Mouse (Mus musculus): ENCODE data around the gene Smim24. TPM values are rescaled to one million over a fixed set of nuclear protein-coding genes. Genes with fewer than 3 reads are reported as not detected.

Smim24 gene
- polyA plus RNA-seq, 1 experiment from 2014 or later: 1.9 TPM

- Histone ChIP-seq H3K4me3 (peak overlapping the region; percentile 9; the same call in 1 of the 2 replicates), H3K27ac (peak overlapping the region; percentile 77), H3K4me1 (peaks cover 95% of the 10 kb centered on the region), H3K27me3 (ENCODE audit: poor library complexity, severe bottlenecking) (peaks cover 56% of the 10 kb centered on the region), H3K36me3 (replicated peaks) (peaks cover 7% of the 10 kb centered on the region; the same call in 1 of the 2 replicates), H3K9me3 (no peaks in the 10 kb centered on the region)
- DNase-seq (ENCODE audit: extremely low spot score, low spot score): peak; percentile 72
- WGBS: 11% methylated on average over 9 of the region's 9 CpGs
Measured at GRCm38 (mm10) chr10:81408871-81409291, 16.0 kb downstream of the Smim24 start.

GRCm38 (mm10) chr10:81409330-81409729, 16.5 kb downstream of the Smim24 start:
- no peak for DNase-seq (ENCODE audit: extremely low spot score, low spot score)
- no peaks in the 10 kb centered on the region for H3K9me3 ChIP-seq
- H3K4me1 ChIP-seq: peaks cover 95% of the 10 kb centered on the region
- peak overlapping the region; percentile 9; the same call in 1 of the 2 replicates for H3K4me3 ChIP-seq
- peaks cover 51% of the 10 kb centered on the region for H3K27me3 ChIP-seq (ENCODE audit: poor library complexity, severe bottlenecking)
- 10% methylated on average over 8 of the region's 8 CpGs for WGBS
- peak overlapping the region; percentile 77 for H3K27ac ChIP-seq
- H3K36me3 ChIP-seq (replicated peaks): peaks cover 7% of the 10 kb centered on the region; the same call in 1 of the 2 replicates

GRCm38 (mm10) chr10:81410350-81410749, 17.5 kb downstream of the Smim24 start:
- 71% methylated on average over 4 of the region's 4 CpGs for whole genome bisulfite sequencing
- no peak for DNase-seq (ENCODE audit: extremely low spot score, low spot score)
- Histone ChIP-seq H3K36me3 (replicated peaks) (peaks cover 5% of the 10 kb centered on the region; the same call in 1 of the 2 replicates), H3K27ac (peak overlapping the region; percentile 77; the same call in 1 of the 2 replicates), H3K9me3 (no peaks in the 10 kb centered on the region), H3K4me1 (peaks cover 99% of the 10 kb centered on the region), H3K27me3 (ENCODE audit: poor library complexity, severe bottlenecking) (peaks cover 41% of the 10 kb centered on the region), H3K4me3 (no peak overlapping the region)

- Histone ChIP-seq H3K4me1 (peaks cover 100% of the 10 kb centered on the region), H3K9me3 (no peaks in the 10 kb centered on the region), H3K4me3 (no peak overlapping the region), H3K27me3 (ENCODE audit: poor library complexity, severe bottlenecking) (peaks cover 35% of the 10 kb centered on the region), H3K36me3 (replicated peaks) (peaks cover under 1% of the 10 kb centered on the region; the same call in 1 of the 2 replicates), H3K27ac (peak overlapping the region; percentile 62)
- 79% methylated on average over 9 of the region's 9 CpGs for WGBS
- DNase-seq (ENCODE audit: extremely low spot score, low spot score): no peak
Measured at GRCm38 (mm10) chr10:81410981-81411380, 18.1 kb downstream of the Smim24 start.

- Histone ChIP-seq H3K4me3 (peak overlapping the region; percentile 7; the same call in 1 of the 2 replicates), H3K9me3 (no peaks in the 10 kb centered on the region), H3K4me1 (peaks cover 100% of the 10 kb centered on the region), H3K27ac (peak overlapping the region; percentile 62), H3K27me3 (ENCODE audit: poor library complexity, severe bottlenecking) (peaks cover 27% of the 10 kb centered on the region), H3K36me3 (replicated peaks) (no peaks in the 10 kb centered on the region)
- WGBS: 89% methylated on average over 18 of the region's 18 CpGs
- no peak for DNase-seq (ENCODE audit: extremely low spot score, low spot score)
Measured at GRCm38 (mm10) chr10:81411471-81412400, 18.9 kb downstream of the Smim24 start.

GRCm38 (mm10) chr10:81412586-81413309, 19.9 kb downstream of the Smim24 start:
- Histone ChIP-seq H3K4me1 (peaks cover 100% of the 10 kb centered on the region), H3K27me3 (ENCODE audit: poor library complexity, severe bottlenecking) (peaks cover 26% of the 10 kb centered on the region), H3K27ac (peak overlapping the region; percentile 89), H3K4me3 (0 out of 2 replicates have a peak overlapping the region, but pooled peaks have one; percentile 37), H3K36me3 (replicated peaks) (no peaks in the 10 kb centered on the region), H3K9me3 (no peaks in the 10 kb centered on the region)
- no peak for DNase-seq (ENCODE audit: extremely low spot score, low spot score)
- 76% methylated on average over 16 of the region's 16 CpGs for WGBS

GRCm38 (mm10) chr10:81413310-81414261, 20.7 kb downstream of the Smim24 start:
- Histone ChIP-seq H3K27ac (peak overlapping the region; percentile 89), H3K36me3 (replicated peaks) (no peaks in the 10 kb centered on the region), H3K4me1 (peaks cover 100% of the 10 kb centered on the region), H3K4me3 (peak overlapping the region; percentile 37), H3K9me3 (no peaks in the 10 kb centered on the region), H3K27me3 (ENCODE audit: poor library complexity, severe bottlenecking) (peaks cover 26% of the 10 kb centered on the region)
- DNase-seq (ENCODE audit: extremely low spot score, low spot score): no peak
- 34% methylated on average over 26 of the region's 26 CpGs for WGBS

- no peak for DNase-seq (ENCODE audit: extremely low spot score, low spot score)
- H3K9me3 ChIP-seq: no peaks in the 10 kb centered on the region
- H3K4me3 ChIP-seq: peak overlapping the region; percentile 37; the same call in 1 of the 2 replicates
- peaks cover 28% of the 10 kb centered on the region for H3K27me3 ChIP-seq (ENCODE audit: poor library complexity, severe bottlenecking)
- H3K4me1 ChIP-seq: peaks cover 95% of the 10 kb centered on the region
- H3K36me3 ChIP-seq (replicated peaks): no peaks in the 10 kb centered on the region
- peak overlapping the region; percentile 89 for H3K27ac ChIP-seq
Measured at GRCm38 (mm10) chr10:81414682-81415081, 21.8 kb downstream of the Smim24 start.

- Histone ChIP-seq H3K9me3 (no peaks in the 10 kb centered on the region), H3K4me3 (peak overlapping the region; percentile 37; the same call in 1 of the 2 replicates), H3K27me3 (ENCODE audit: poor library complexity, severe bottlenecking) (peaks cover 31% of the 10 kb centered on the region), H3K27ac (peak overlapping the region; percentile 89), H3K36me3 (replicated peaks) (no peaks in the 10 kb centered on the region), H3K4me1 (peaks cover 93% of the 10 kb centered on the region)
- DNase-seq (ENCODE audit: extremely low spot score, low spot score): no peak
- 85% methylated on average over 5 of the region's 5 CpGs for WGBS
Measured at GRCm38 (mm10) chr10:81415146-81415545, 22.3 kb downstream of the Smim24 start.

- WGBS: 66% methylated on average over 17 of the region's 17 CpGs
- DNase-seq (ENCODE audit: extremely low spot score, low spot score): no peak
- H3K27ac ChIP-seq: peak overlapping the region; percentile 89
Measured at GRCm38 (mm10) chr10:81415549-81416310, 22.9 kb downstream of the Smim24 start.

GRCm38 (mm10) chr10:81416581-81417226, 23.9 kb downstream of the Smim24 start:
- under 1% methylated on average over 26 of the region's 26 CpGs for WGBS
- Histone ChIP-seq H3K36me3 (replicated peaks) (no peaks in the 10 kb centered on the region), H3K27me3 (ENCODE audit: poor library complexity, severe bottlenecking) (peaks cover 46% of the 10 kb centered on the region), H3K4me1 (peaks cover 81% of the 10 kb centered on the region), H3K27ac (peak overlapping the region; percentile 89), H3K4me3 (peak overlapping the region; percentile 57), H3K9me3 (no peaks in the 10 kb centered on the region)
- peak; percentile 75 for DNase-seq (ENCODE audit: extremely low spot score, low spot score)

More at GRCm38 (mm10) chr10:81415549-81416310, 22.9 kb downstream of the Smim24 start:
- H3K4me3 ChIP-seq: peak overlapping the region; percentile 57; the same call in 1 of the 2 replicates
- no peaks in the 10 kb centered on the region for H3K9me3 ChIP-seq
- H3K27me3 ChIP-seq (ENCODE audit: poor library complexity, severe bottlenecking): peaks cover 37% of the 10 kb centered on the region
- no peaks in the 10 kb centered on the region for H3K36me3 ChIP-seq (replicated peaks)
- H3K4me1 ChIP-seq: peaks cover 91% of the 10 kb centered on the region
